Mouse (Mus musculus): ENCODE measurements around the gene Llcfc1.

GRCm38 (mm10) chr6:41684911-41685310 is 680 bp downstream of the Llcfc1 start:
- TF ChIP-seq POLR2A (IDR thresholded peaks at IDR 0.05; ENCODE audit: borderline replicate concordance, insufficient read depth, low read length) (no peak), CTCF (IDR thresholded peaks at IDR 0.05; ENCODE audit: borderline replicate concordance, insufficient read depth, low read depth, low read length) (no peak)

All from cerebellum, adult 2 months (tissue).